Mouse (Mus musculus) central nervous system, embryonic 14 days (tissue): ENCODE measurements around the gene Tmed11. TPM values are rescaled to one million over a fixed set of nuclear protein-coding genes. Genes with fewer than 3 reads are reported as not detected.

ENCODE experiments used
- polyA plus RNA-seq: library from polyadenylated mRNA; depleted of rRNA; stranded (reverse); fragments of >200 nt; gene quantifications from 2 replicates; pipeline ENCODE4 v1.2.3, GENCODE M21; 2012; rRNA removed

Gene Tmed11
- not detected in 2 replicates for polyA plus RNA-seq

DNA sequence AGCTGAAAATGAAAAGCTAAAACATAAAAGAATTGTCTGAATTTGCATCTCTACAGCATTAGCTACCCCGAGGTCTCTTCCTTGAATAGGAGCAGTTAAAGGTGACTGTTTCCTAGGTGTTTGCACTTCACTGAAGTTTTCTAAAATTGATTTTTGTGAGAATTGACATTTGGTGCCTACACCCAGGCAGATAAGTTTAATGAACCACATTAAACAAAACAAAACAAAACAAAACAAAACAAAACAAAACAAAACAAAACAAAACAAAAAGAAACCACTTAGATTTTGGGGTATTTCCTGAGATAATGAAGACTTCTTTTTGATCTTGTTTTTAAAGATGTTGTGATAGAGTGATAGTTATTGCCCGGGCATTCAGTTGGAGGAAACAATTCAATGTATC, at the start of gene Tmed11:
Gene Tmed11 (minus strand): TSS at position 101 of the 400 bp plus-strand sequence.

DNA sequence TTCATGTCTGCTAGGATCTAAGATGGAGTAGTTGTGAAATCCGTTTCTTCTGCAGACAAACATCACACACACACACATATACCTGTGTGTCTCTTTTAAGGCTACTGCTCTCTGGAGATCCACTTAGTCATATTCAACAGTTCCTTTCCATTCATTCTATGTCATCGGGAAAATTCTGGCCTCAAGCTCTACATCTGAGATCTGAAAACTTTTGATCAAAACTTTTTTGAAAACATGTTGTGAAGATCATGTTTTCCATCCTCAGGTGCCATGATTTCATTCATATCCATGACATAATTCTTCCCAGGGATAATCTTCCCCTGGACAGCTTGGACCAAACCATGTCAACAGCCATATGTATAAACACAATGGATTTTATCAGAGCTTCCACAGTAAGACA, 13.6 kb upstream of the Tmed11 start, which contains the start of gene Vmn2r8:
Gene Vmn2r8 (minus strand): TSS at position 101 of the 400 bp plus-strand sequence.

GRCm38 (mm10) chr5:108774630-108775306, 20.4 kb downstream of the Tmed11 start, which contains the start of gene Rnf212:
TSS of gene Rnf212 (minus strand) at chr5:108774982.

Other genes with a start within 250 kb of the Tmed11 start
- 22.0 and 24.0 TPM in 2 replicates for gene Cplx1, start 245.3 kb downstream of the Tmed11 start, polyA plus RNA-seq
- gene Gak, start 165.6 kb downstream of the Tmed11 start, polyA plus RNA-seq: 63.3 and 66.9 TPM in 2 replicates
- 32.3 and 32.4 TPM in 2 replicates for gene Tmem175, start 165.6 kb downstream of the Tmed11 start, polyA plus RNA-seq
- gene Idua, start 135.0 kb downstream of the Tmed11 start, polyA plus RNA-seq: 14.1 and 15.8 TPM in 2 replicates
- 64.9 and 65.8 TPM in 2 replicates for gene Dgkq, start 125.7 kb downstream of the Tmed11 start, polyA plus RNA-seq
- gene Slc26a1, start 119.8 kb downstream of the Tmed11 start, polyA plus RNA-seq: 2.5 and 2.6 TPM in 2 replicates
- 21.4 and 38.4 TPM in 2 replicates for gene Fgfrl1, start 103.0 kb downstream of the Tmed11 start, polyA plus RNA-seq
- 0.08 TPM in 1 of 2 replicates, not detected in the other for gene Rnf212, start 20.4 kb downstream of the Tmed11 start, polyA plus RNA-seq
- not detected in 2 replicates for gene Vmn2r8, start 13.5 kb upstream of the Tmed11 start, polyA plus RNA-seq
- gene Vmn2r9, start 57.2 kb upstream of the Tmed11 start, polyA plus RNA-seq: not detected in 2 replicates
- gene Vmn2r10, start 211.2 kb upstream of the Tmed11 start, polyA plus RNA-seq: not detected in 2 replicates